Mouse (Mus musculus): Measurements from ENCODE around the gene Tdrkh.

Gene Tdrkh

GRCm38 (mm10) chr3:94413031-94413679 is at the start of gene Tdrkh:
Gene Tdrkh, plus strand, starts transcription at chr3:94413273.
- peak; percentile 74 to 80 for DNase-seq (ENCODE audit: low spot score in 2 of 2)

- DNase-seq (ENCODE audit: low spot score in 2 of 2): no peak
Observed at GRCm38 (mm10) chr3:94363291-94364153, 49.6 kb upstream of the Tdrkh start.

GRCm38 (mm10) chr3:94364154-94364526 is 48.9 kb upstream of the Tdrkh start:
- DNase-seq (ENCODE audit: low spot score in 2 of 2): no peak

GRCm38 (mm10) chr3:94366761-94367160 is 46.3 kb upstream of the Tdrkh start:
- peak; percentile 34 to 59 for DNase-seq (ENCODE audit: low spot score in 2 of 2)

GRCm38 (mm10) chr3:94367511-94367910 is 45.6 kb upstream of the Tdrkh start:
- no peak for DNase-seq (ENCODE audit: low spot score in 2 of 2)

GRCm38 (mm10) chr3:94368631-94369030 is 44.4 kb upstream of the Tdrkh start:
- DNase-seq (ENCODE audit: low spot score in 2 of 2): no peak

GRCm38 (mm10) chr3:94369709-94370108 is 43.4 kb upstream of the Tdrkh start:
- no peak for DNase-seq (ENCODE audit: low spot score in 2 of 2)

GRCm38 (mm10) chr3:94371637-94372036 is 41.4 kb upstream of the Tdrkh start:
- DNase-seq (ENCODE audit: low spot score in 2 of 2): no peak

- DNase-seq (ENCODE audit: low spot score in 2 of 2): no peak
Observed at GRCm38 (mm10) chr3:94372038-94372437, 41.0 kb upstream of the Tdrkh start.

GRCm38 (mm10) chr3:94372641-94373040 is 40.4 kb upstream of the Tdrkh start, which contains the start of gene Rorc:
Gene Rorc, plus strand, starts transcription at chr3:94372794.
- no peak for DNase-seq (ENCODE audit: low spot score in 2 of 2)

GRCm38 (mm10) chr3:94373090-94373489 is 40.0 kb upstream of the Tdrkh start:
- no peak for DNase-seq (ENCODE audit: low spot score in 2 of 2)

- no peak for DNase-seq (ENCODE audit: low spot score in 2 of 2)
Observed at GRCm38 (mm10) chr3:94373597-94374011, 39.5 kb upstream of the Tdrkh start.

- no peak for DNase-seq (ENCODE audit: low spot score in 2 of 2)
Observed at GRCm38 (mm10) chr3:94374636-94375035, 38.4 kb upstream of the Tdrkh start.

- DNase-seq (ENCODE audit: low spot score in 2 of 2): no peak
Observed at GRCm38 (mm10) chr3:94375146-94375545, 37.9 kb upstream of the Tdrkh start.

- no peak for DNase-seq (ENCODE audit: low spot score in 2 of 2)
Observed at GRCm38 (mm10) chr3:94375861-94376260, 37.2 kb upstream of the Tdrkh start.

GRCm38 (mm10) chr3:94377028-94377923 is 35.8 kb upstream of the Tdrkh start:
- no peak for DNase-seq (ENCODE audit: low spot score in 2 of 2)

GRCm38 (mm10) chr3:94379831-94380510 is 33.1 kb upstream of the Tdrkh start:
- DNase-seq (ENCODE audit: low spot score in 2 of 2): no peak

GRCm38 (mm10) chr3:94382308-94382707 is 30.8 kb upstream of the Tdrkh start:
- no peak for DNase-seq (ENCODE audit: low spot score in 2 of 2)

GRCm38 (mm10) chr3:94383476-94383875 is 29.6 kb upstream of the Tdrkh start:
- DNase-seq (ENCODE audit: low spot score in 2 of 2): no peak

- no peak for DNase-seq (ENCODE audit: low spot score in 2 of 2)
Observed at GRCm38 (mm10) chr3:94386671-94387070, 26.4 kb upstream of the Tdrkh start.

- DNase-seq (ENCODE audit: low spot score in 2 of 2): no peak
Observed at GRCm38 (mm10) chr3:94387391-94387790, 25.7 kb upstream of the Tdrkh start.
